In the genomic region with DNA sequence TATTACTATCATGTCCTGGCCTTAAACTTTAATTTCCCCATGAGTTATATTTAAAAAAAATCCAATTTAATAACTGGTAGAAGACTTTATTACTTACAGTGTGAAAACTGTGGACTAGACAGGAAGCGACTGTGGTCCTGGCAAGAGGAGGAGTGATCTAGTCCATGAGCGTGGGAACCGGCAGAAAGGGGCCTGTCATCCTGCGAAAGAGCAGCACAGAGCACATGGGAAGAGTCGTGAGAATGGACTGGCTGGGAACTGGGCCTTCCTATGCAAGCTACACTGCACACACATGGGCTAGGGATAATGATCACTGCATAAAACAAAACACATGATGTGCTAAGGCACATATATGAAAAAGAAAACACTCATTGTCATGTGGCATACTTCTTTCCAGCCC, we compare ENCODE assay signal across 26 mouse cellular contexts.
DNase-seq lines count a peak whose midpoint lies in the region; ATAC-seq and TF ChIP-seq lines count a peak whose summit lies in the region.
"Had no signal": no experiment of that assay in that cellular context is flagged by ENCODE, and none has a peak within 500 bp of the region (broad histone marks: within the 10 kb centered on the region; RNA-seq: fewer than 3 reads in every experiment).

No protein-coding gene starts in this region.

- WGBS in lung, embryonic 14.5 days: 40% methylated on average over 5 of the region's 5 CpGs

- no peak for TF ChIP-seq CTCF in lung, embryonic 14.5 days (IDR thresholded peaks at IDR 0.05; ENCODE audit: low read depth)

- H3K9me3 ChIP-seq in lung, embryonic 14.5 days (ENCODE audit: low read depth, low read length): no peaks in the 10 kb centered on the region
- H3K9me3 ChIP-seq in megakaryocyte, embryonic 14.5 days: no peaks in the 10 kb centered on the region
- H3K9me3 ChIP-seq: embryonic facial prominence, embryonic 12.5 days; embryonic facial prominence, embryonic 15.5 days; heart, embryonic 12.5 days; heart, embryonic 15.5 days had no signal

- H3K4me2 ChIP-seq in lung, embryonic 14.5 days: no peak overlapping the region
- H3K4me2 ChIP-seq: embryonic facial prominence, embryonic 12.5 days; embryonic facial prominence, embryonic 15.5 days; heart, embryonic 12.5 days; heart, embryonic 15.5 days; hindbrain, embryonic 14.5 days had no signal

- H3K36me3 ChIP-seq in lung, embryonic 14.5 days (ENCODE audit: insufficient read depth): no peaks in the 10 kb centered on the region
- no peaks in the 10 kb centered on the region for H3K36me3 ChIP-seq in megakaryocyte, embryonic 14.5 days (replicated peaks; ENCODE audit: low read length)
- H3K36me3 ChIP-seq: embryonic facial prominence, embryonic 12.5 days; embryonic facial prominence, embryonic 15.5 days; heart, embryonic 12.5 days; heart, embryonic 15.5 days had no signal

- DNase-seq in lung, embryonic 14.5 days: peak; percentile 26
- no peak for DNase-seq in lung, adult 18-20 months
- DNase-seq in induced T-regulatory cell, adult 2 months (ENCODE audit: low read depth): peak; percentile 5
- peak; percentile 8 for DNase-seq in skeletal muscle tissue, adult 2 months (ENCODE audit: low read depth, low spot score)
- no peak for DNase-seq in retina, postnatal 1 day
- DNase-seq in urinary bladder, postnatal 36 days (ENCODE audit: low spot score in 2 of 2): no peak
- DNase-seq: adrenal gland, adult 8-10 months; adrenal gland, postnatal 25 days; cerebellum, adult 18-20 months; cerebellum, adult 9-10 months; cerebellum, postnatal 14 days; forebrain, postnatal 0 days; gastrocnemius, adult 2 months; gastrocnemius, postnatal 14 days; heart, adult 18-20 months; heart, postnatal 10 days; heart, postnatal 4 days had no signal

- ATAC-seq in lung, embryonic 14.5 days (ENCODE audit: insufficient read depth): peak; percentile 69; the same call in 1 of the 2 replicates
- no peak for ATAC-seq in megakaryocyte, adult 5-6 weeks (ENCODE audit: poor library complexity, severe bottlenecking)
- ATAC-seq: forebrain, embryonic 14.5 days; forebrain, postnatal 0 days; hindbrain, postnatal 0 days had no signal

- no peaks in the 10 kb centered on the region for H3K4me1 ChIP-seq in lung, embryonic 14.5 days (ENCODE audit: insufficient read depth)
- peaks cover 5% of the 10 kb centered on the region for H3K4me1 ChIP-seq in megakaryocyte, embryonic 14.5 days
- H3K4me1 ChIP-seq: embryonic facial prominence, embryonic 12.5 days; embryonic facial prominence, embryonic 15.5 days; heart, embryonic 12.5 days; heart, embryonic 15.5 days had no signal

- no peak overlapping the region for H3K9ac ChIP-seq in lung, embryonic 14.5 days
- H3K9ac ChIP-seq: embryonic facial prominence, embryonic 12.5 days; embryonic facial prominence, embryonic 15.5 days; forebrain, postnatal 0 days; heart, embryonic 12.5 days; heart, embryonic 15.5 days; hindbrain, embryonic 14.5 days had no signal

- no peak overlapping the region for H3K27ac ChIP-seq in lung, embryonic 14.5 days (ENCODE audit: low read depth)
- H3K27ac ChIP-seq: embryonic facial prominence, embryonic 12.5 days; embryonic facial prominence, embryonic 15.5 days; gastrocnemius, adult 2 months; heart, embryonic 15.5 days; hindbrain, embryonic 14.5 days; hindbrain, postnatal 0 days had no signal

- H3K4me3 ChIP-seq in lung, embryonic 14.5 days (ENCODE audit: low read depth, low read length): no peak overlapping the region
- peak overlapping the region; percentile 42 for H3K4me3 ChIP-seq in megakaryocyte, embryonic 14.5 days (replicated peaks)
- H3K4me3 ChIP-seq: embryonic facial prominence, embryonic 12.5 days; embryonic facial prominence, embryonic 15.5 days; gastrocnemius, adult 2 months; heart, embryonic 12.5 days; heart, embryonic 15.5 days had no signal

- no peaks in the 10 kb centered on the region for H3K27me3 ChIP-seq in lung, embryonic 14.5 days (ENCODE audit: insufficient read depth, low read length)
- H3K27me3 ChIP-seq in megakaryocyte, embryonic 14.5 days (replicated peaks): no peaks in the 10 kb centered on the region
- H3K27me3 ChIP-seq: embryonic facial prominence, embryonic 12.5 days; embryonic facial prominence, embryonic 15.5 days; heart, embryonic 12.5 days; heart, embryonic 15.5 days had no signal

Comparison
In these comparisons a context has a peak if more than half of its experiments do, and no peak if none do; other contexts are left out.
1. DNase-seq: peak in lung, embryonic 14.5 days (single experiment), induced T-regulatory cell, adult 2 months (single experiment) and skeletal muscle tissue, adult 2 months (single experiment); none in lung, adult 18-20 months (0 of 2), retina, postnatal 1 day (single experiment) and urinary bladder, postnatal 36 days (0 of 2).